Mouse (Mus musculus) A20 (cell line): Measurements from ENCODE around the gene Olfr1109.

Experiments
- DNase-seq: peaks from one replicate; pipeline ENCODE4 v3.0.0-alpha.2; 2011; ENCODE audit warnings: low read depth, low spot score

The Olfr1109 gene

DNA sequence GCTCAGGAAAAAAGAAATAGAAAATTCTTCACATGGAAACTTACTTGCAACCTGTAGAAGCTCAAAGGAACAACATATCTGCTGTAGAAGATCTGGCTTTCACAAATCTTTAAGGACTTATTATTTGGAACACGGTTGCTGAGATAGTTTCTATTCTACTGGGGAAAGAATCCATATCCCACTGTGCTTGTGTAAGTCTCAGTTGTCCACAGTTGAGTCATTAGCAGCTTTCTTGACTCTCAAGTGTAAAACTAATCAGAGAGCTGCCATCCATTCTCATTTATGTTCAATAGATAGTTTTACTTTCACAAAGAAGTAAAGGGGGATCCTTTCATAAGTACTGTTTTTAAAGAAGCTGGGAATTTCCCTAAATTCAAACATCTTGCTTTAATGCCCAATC is at the start of gene Olfr1109:
TSS of gene Olfr1109 (minus strand) at position 101 of the 400 bp plus-strand sequence.
- DNase-seq: no peak

DNA sequence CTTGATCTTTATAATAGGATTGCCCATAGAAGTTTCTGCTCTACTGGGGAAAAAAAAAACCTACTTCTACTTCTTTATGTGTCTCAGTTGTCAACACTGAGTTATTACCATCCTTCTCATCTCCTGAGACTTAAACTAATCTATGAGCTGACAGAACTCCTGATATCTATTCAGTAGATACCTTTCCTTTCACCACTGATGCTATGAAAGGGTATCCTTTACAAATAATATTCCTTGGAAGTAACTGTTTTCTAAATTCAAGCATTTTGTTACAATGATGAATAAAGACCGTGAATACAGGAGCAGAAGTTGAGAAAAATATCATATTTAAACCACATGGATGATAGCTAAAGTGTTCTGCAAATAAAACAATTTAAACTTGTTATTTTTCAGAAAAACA is 44.4 kb upstream of the Olfr1109 start, which contains the start of gene Olfr1110:
TSS of gene Olfr1110 (minus strand) at position 101 of the 400 bp plus-strand sequence.
- no peak for DNase-seq

DNA sequence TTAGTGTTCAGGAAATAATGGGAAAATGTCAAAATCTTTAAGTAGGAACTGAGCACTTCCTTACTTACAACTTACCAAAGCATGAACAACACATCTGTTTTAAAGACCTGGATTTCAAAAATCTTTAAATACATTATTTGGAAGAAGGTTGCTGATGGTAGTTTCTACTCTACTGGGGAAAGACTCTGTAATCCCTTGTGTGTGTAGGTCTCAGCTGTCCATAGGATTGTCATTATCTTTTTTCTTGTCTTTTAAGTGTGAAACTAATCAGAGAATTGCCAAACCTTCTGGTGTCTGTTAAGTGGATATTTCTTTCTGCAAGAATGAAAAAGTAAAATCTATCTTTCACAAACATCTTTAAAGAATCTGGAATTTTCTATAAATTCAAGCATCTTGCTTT is 18.7 kb upstream of the Olfr1109 start, which contains the start of gene Olfr259:
TSS of gene Olfr259 (minus strand) at position 101 of the 400 bp plus-strand sequence.
- no peak for DNase-seq

DNA sequence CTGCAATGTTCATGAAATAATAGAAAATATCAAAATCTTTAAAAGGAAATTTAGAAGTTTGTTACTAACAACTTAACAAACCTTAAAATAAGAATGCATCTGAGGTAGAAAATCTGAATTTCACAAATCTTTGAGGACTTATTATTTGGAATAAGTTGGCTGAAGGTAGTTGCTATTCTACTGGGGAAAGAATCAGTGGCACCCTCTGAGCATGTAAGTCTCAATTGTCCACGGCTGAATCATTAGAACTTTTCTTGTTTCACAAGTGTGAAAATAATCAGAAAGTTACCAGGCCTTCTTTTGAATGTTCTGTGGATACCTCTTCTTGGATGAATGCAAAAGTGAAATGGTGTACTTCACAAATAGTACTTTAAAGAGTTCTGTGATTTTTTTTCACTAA is 20.1 kb downstream of the Olfr1109 start, which contains the start of gene Olfr1107:
TSS of gene Olfr1107 (minus strand) at position 101 of the 400 bp plus-strand sequence.
- DNase-seq: no peak

DNA sequence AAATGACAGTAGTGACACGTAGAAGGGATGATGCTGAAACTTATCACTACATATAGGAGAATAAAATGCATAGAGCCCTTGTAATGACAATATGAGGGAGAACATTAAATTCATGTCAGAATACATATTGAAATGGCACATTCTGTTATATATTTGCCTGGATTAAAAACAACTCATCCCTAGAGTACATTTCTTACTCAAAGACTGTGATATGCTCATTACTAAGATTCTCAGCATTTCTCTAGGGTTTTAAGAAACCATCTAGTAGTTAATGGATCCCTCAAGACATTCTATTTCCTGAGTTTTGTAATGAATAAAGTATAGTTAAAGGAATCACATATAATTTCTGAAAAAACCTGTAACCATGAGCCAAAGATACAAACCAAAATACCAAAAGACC is 43.6 kb downstream of the Olfr1109 start, which contains the start of gene Olfr1106:
TSS of gene Olfr1106 (minus strand) at position 101 of the 400 bp plus-strand sequence.
- no peak for DNase-seq
